Mouse (Mus musculus) testis, adult 2 months (tissue): ENCODE results near the gene Mok. TPM values are rescaled to one million over a fixed set of nuclear protein-coding genes. Genes with fewer than 3 reads are reported as not detected.

Experiments
- H3K27ac ChIP-seq: fragments of 200-500 bp; 2 replicates; pipeline ENCODE4 v1.5.1; 2012; ENCODE audit warnings: low read depth, low read length; ENCODE audit not compliant: control insufficient read depth, insufficient read depth
- H3K27me3 ChIP-seq: fragments of 200-500 bp; 2 replicates; pipeline ENCODE4 v1.6.1; 2012; ENCODE audit warnings: mild to moderate bottlenecking, low read length, moderate library complexity; ENCODE audit not compliant: control insufficient read depth, insufficient read depth
- H3K36me3 ChIP-seq: fragments of 200-500 bp; 2 replicates; pipeline ENCODE4 v1.6.1; 2012; ENCODE audit warnings: mild to moderate bottlenecking, low read length; ENCODE audit not compliant: control insufficient read depth, insufficient read depth
- H3K4me1 ChIP-seq: fragments of 200-500 bp; 2 replicates; pipeline ENCODE4 v1.6.1; 2012; ENCODE audit warnings: low read length; ENCODE audit not compliant: control insufficient read depth, insufficient read depth
- H3K4me3 ChIP-seq: fragments of 200-500 bp; 2 replicates; pipeline ENCODE4 v1.5.1; 2012; ENCODE audit warnings: low read depth, mild to moderate bottlenecking, low read length, moderate library complexity, mixed read lengths; ENCODE audit not compliant: control insufficient read depth
- CTCF ChIP-seq: fragments of 200-500 bp; IDR thresholded peaks from 2 replicates; pipeline ENCODE4 v1.5.1; 2012; ENCODE audit warnings: low read depth, mild to moderate bottlenecking, inconsistent platforms, low read length, moderate library complexity; ENCODE audit not compliant: control insufficient read depth, insufficient read depth, insufficient replicate concordance
- POLR2A ChIP-seq: fragments of 200-500 bp; IDR thresholded peaks from 2 replicates; pipeline ENCODE4 v1.6.1; 2012; ENCODE audit warnings: low read depth, mild to moderate bottlenecking, inconsistent platforms, low read length, moderate library complexity; ENCODE audit not compliant: control insufficient read depth
- polyA plus RNA-seq: library from polyadenylated mRNA; depleted of rRNA; stranded (reverse); fragments of >200 nt; gene quantifications from 2 replicates; pipeline ENCODE4 v1.2.3, GENCODE M21; 2012

Gene Mok
- polyA plus RNA-seq, 1 experiment = 96.9 TPM

DNA sequence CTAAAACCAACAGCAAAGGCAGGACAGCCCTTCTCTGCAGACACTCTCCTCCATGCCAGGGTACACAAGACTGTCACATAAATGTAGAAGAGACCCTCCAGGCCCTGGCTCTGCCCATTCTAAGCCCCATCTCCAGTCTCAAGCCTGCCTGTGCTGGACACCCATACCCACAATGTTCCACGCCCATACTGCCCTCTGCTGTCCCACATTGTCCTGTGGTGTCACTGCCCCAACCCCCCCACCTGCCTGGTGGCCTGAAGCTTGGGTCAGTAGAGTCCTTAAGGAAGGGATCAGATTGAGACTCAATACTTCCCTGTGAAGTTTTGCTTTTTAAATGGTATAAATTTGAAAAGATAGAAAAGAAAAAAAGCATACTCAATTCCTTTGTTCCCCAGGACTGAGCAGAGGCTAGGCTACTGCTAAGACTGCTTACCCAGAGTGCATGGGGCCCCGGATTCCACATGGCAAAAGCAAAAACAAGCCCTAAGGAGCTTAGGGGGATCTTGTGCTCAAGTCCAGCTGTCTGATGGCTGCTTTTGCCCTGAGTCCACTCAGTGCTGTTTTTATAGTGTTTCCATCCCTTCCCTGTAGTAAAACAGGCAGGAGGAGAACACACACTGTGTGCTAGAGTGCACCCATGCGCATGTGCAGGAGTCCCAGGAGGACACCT, 34.3 kb downstream of the Mok start:
- H3K4me3 ChIP-seq = no peak overlapping the region
- H3K27me3 ChIP-seq = no peaks in the 10 kb centered on the region
- no peaks in the 10 kb centered on the region; the same call in 1 of the 2 replicates for H3K36me3 ChIP-seq
- H3K4me1 ChIP-seq = no peaks in the 10 kb centered on the region
- no peak overlapping the region for H3K27ac ChIP-seq
- TF ChIP-seq CTCF (no peak; the same call in 1 of the 2 replicates), POLR2A (no peak)

- Histone ChIP-seq H3K36me3 (no peaks in the 10 kb centered on the region; the same call in 1 of the 2 replicates), H3K27ac (no peak overlapping the region), H3K27me3 (no peaks in the 10 kb centered on the region), H3K4me1 (no peaks in the 10 kb centered on the region), H3K4me3 (no peak overlapping the region)
- TF ChIP-seq POLR2A = no peak
- no peak for TF ChIP-seq CTCF
These were observed 36.5 kb downstream of the Mok start for GRCm38 (mm10) chr12:110804261-110804660.

DNA sequence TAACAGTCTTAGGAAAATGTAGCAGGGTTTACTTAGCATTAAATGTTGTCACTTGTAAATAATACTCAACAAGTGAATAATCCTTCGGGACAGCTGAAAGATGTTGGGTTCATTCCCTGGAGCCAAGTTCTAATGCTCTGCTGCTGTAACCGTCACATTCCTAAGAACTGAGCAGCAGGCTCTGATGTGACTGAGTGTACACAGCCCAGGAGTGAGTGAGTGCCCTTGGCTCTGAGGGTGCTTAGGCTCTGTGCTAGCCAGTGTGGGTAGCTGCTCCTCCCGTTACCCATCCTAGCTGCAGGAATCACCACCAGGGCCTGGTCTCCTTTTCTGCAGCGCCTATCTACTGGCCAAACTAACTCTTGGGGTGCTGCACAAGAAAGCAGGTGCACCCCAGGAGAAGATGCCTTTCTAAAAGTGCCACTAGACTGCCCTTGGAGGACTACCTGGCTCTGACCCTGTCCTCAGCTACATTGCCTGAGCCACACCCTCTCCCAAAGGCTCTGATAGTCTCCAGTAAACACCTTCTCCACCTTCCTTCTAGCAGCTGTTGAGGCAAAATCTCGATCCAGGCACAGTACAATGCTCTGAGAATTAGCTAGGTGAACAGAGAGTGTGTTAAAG, 38.0 kb downstream of the Mok start:
- no peak overlapping the region for H3K4me3 ChIP-seq
- H3K4me1 ChIP-seq = no peaks in the 10 kb centered on the region
- no peaks in the 10 kb centered on the region for H3K27me3 ChIP-seq
- no peak overlapping the region for H3K27ac ChIP-seq
- H3K36me3 ChIP-seq = no peaks in the 10 kb centered on the region; the same call in 1 of the 2 replicates
- TF ChIP-seq CTCF = no peak
- TF ChIP-seq POLR2A = no peak

DNA sequence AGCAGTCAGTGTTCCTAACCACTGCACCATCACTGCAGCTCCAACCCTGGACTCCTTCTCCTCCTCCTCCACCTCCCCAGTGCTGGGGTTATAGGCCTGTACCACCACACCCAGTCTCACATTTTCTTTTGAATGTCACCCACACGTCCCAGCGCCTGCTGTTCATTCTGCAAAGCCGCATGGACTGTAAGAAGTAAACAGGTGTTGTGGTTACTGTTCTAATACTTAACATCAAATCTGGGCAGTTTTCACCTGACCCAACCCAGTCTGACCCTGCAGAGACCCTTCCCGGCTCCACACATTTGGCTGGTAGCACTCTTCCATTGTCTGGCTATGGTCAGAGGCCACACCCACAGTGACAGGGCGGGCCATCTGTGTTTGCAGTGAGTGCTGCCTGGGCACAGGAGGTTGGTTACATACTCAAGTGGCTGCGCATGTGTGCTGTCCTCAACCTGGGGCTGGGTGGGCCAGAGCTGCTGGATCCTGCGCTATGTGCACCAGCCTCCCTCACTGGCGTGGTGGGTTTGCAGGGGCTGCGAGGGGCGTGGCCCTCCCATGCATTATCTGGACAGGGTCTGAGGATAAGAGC, 38.8 kb downstream of the Mok start:
- Histone ChIP-seq H3K4me1 (no peaks in the 10 kb centered on the region), H3K27ac (no peak overlapping the region), H3K4me3 (no peak overlapping the region), H3K27me3 (no peaks in the 10 kb centered on the region), H3K36me3 (no peaks in the 10 kb centered on the region; the same call in 1 of the 2 replicates)
- TF ChIP-seq POLR2A = no peak; the same call in 1 of the 2 replicates
- TF ChIP-seq CTCF = no peak

DNA sequence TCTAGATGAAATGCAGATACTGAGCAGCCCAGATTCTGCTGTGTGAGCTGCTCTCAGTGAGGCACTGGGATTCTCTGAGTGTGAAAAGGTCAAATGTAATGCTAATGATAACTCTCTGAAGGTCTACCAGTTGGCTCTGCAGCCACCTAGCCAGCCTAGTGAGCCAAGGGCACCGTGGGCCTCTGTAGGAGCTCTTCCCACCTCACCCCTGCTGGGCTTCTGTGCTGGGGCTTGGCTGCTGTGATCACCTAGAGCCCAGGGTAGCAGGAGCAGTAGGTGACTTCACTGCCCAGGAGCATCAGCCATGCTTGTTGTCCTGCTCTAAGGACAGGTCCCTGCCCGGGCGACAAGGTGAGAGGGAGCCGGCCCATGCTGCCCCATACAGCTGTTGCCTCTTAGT, 41.5 kb downstream of the Mok start:
- no peaks in the 10 kb centered on the region for H3K4me1 ChIP-seq
- H3K27me3 ChIP-seq = no peaks in the 10 kb centered on the region
- TF ChIP-seq CTCF = no peak
- no peak for TF ChIP-seq POLR2A
- H3K4me3 ChIP-seq = no peak overlapping the region
- H3K27ac ChIP-seq = no peak overlapping the region
- no peaks in the 10 kb centered on the region; the same call in none of the 2 replicates for H3K36me3 ChIP-seq

DNA sequence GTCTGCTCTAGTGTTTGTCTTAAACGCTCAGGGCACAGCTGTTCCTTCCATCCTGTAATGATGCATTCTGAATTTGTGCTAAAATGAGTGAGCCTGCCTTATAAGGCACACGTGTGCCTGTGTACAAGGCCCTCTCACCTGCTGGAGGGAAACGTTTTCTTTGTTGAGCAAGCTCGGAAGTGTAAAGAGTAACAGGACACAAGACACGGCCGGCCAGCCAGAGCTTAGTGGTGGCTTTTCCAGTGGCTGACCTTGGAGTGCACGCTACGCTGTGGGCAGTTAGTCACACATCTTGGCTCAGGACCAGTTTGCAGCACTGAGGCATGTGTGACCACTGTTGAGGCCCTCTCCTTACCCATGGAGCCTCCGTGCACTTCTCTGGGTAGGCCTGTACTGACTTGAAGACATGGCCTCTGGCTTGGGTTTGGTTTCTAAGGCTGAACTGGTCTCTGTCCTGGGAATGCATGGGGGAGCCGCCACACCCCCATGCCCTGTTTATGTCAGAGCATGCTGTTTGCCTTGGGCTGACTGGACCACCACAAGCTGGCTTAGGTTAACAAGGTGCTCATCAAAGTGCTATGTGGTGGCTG, 42.8 kb downstream of the Mok start:
- Histone ChIP-seq H3K36me3 (no peaks in the 10 kb centered on the region; the same call in none of the 2 replicates), H3K4me3 (no peak overlapping the region), H3K4me1 (no peaks in the 10 kb centered on the region), H3K27ac (no peak overlapping the region), H3K27me3 (no peaks in the 10 kb centered on the region)
- TF ChIP-seq CTCF (no peak), POLR2A (no peak)

DNA sequence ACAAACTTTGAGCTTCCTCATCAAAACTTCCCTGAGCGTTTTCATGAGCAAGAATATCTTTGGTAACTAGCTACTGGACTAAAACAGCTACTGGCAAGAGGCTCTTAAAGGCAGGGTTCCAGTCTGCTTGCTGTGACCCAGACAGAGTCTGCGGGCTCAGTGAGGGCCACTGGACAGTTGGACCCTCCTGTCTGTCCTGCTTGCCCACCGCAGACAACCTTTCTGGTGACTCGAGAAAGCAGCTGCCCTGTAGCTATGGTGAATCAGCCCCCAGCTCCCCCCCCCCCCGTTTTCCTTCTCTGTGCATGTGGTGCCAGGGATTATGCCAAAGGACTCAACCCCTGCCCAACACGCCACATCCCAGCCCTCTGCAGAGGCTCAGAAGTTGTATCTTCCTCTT, 43.5 kb downstream of the Mok start:
- H3K4me3 ChIP-seq = no peak overlapping the region
- no peak overlapping the region for H3K27ac ChIP-seq
- no peaks in the 10 kb centered on the region for H3K4me1 ChIP-seq
- no peaks in the 10 kb centered on the region; the same call in none of the 2 replicates for H3K36me3 ChIP-seq
- no peak for TF ChIP-seq POLR2A
- no peak for TF ChIP-seq CTCF
- no peaks in the 10 kb centered on the region for H3K27me3 ChIP-seq
